Mouse (Mus musculus): ENCODE measurements around the gene Galnt4.

Galnt4 gene

GRCm38 (mm10) chr10:99107964-99108363 is at the start of gene Galnt4:
Gene Galnt4, plus strand, starts transcription at chr10:99108159.
- no peak for DNase-seq (ENCODE audit: low spot score)

DNA sequence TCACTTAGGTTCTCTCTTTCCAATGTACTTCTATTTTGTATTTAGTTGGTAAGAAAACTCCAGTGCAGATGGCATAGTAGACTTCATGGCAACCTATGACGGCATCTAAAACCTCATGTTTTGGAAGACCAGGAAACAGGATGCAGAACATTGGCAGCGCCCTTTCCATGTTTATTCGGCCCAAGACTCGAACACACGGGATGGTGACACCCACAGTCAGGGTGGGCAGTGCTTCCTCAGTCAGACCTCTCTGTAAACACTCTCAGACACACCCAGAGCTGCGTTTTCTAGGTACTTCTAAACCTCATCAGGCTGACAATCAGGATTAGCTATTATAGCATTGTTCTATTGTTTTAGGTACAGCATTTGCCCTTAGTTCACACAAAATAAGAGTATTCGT is 47.4 kb upstream of the Galnt4 start:
- DNase-seq (ENCODE audit: low spot score): no peak

- DNase-seq (ENCODE audit: low spot score): no peak
Observed at GRCm38 (mm10) chr10:99061418-99061817, 46.5 kb upstream of the Galnt4 start.

DNA sequence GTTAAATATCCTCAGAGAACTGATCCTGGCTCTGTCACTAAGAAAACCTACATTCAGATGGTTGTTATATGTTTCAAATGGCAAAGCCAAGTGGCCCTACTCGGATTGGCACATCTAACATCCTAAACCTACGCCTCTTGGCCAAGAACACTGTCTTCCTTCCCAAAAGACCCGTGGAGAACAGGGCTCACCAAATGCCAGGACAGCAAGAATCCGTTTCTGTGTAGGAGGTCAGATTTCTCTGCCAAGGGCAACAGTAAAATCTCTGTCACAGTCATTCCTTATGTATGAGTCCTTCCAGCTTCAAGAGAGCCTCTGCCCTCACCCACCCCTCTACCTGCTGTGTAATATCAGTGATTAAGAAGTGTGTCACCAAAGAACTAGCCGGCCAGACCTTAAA is 45.4 kb upstream of the Galnt4 start:
- no peak for DNase-seq (ENCODE audit: low spot score)

GRCm38 (mm10) chr10:99076113-99076895 is 31.7 kb upstream of the Galnt4 start:
- no peak for DNase-seq (ENCODE audit: low spot score)

- DNase-seq (ENCODE audit: low spot score): no peak
Observed at GRCm38 (mm10) chr10:99078621-99079020, 29.3 kb upstream of the Galnt4 start.

DNA sequence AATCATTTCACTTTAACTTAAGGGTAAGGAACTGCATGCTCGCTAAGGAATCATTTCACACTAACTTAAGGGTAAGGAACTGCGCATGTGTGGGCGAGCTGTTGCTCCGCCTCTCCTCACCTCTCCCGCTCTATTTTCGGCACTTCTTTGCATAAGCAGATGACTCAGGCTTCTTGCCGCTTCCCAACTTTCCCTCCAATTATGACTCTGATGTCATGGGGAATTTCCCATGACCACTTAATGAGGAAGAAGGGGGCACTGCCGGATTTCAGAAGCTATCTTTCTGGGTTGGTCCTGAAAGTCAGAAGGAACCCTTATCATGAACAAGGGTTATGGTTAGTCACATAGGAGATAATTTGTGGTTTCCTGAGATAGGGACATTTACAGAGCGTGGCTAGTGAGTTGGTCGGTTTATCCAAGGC is 26.4 kb upstream of the Galnt4 start:
- DNase-seq (ENCODE audit: low spot score): peak; percentile 64

GRCm38 (mm10) chr10:99083431-99084003 is 24.4 kb upstream of the Galnt4 start:
- no peak for DNase-seq (ENCODE audit: low spot score)

- DNase-seq (ENCODE audit: low spot score): peak; percentile 79
Observed at GRCm38 (mm10) chr10:99084397-99085239, 23.3 kb upstream of the Galnt4 start.

DNA sequence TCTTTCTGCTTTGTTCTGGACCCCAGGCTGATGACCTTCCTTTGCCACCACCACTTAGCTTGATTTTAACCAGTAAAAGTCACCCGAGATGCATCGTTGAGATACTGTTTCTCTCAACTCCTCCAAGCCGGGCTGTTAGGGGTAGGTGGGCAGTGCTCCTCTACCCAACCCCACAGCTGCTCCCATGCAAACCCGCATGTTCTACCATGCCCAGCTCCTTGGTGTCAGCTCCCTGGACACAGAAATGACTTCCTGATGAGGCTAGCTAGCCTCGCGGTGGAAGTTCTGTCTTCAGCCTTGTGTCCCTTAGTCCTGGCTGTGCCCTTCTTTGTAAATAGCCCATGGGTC is 22.7 kb upstream of the Galnt4 start:
- no peak for DNase-seq (ENCODE audit: low spot score)

DNA sequence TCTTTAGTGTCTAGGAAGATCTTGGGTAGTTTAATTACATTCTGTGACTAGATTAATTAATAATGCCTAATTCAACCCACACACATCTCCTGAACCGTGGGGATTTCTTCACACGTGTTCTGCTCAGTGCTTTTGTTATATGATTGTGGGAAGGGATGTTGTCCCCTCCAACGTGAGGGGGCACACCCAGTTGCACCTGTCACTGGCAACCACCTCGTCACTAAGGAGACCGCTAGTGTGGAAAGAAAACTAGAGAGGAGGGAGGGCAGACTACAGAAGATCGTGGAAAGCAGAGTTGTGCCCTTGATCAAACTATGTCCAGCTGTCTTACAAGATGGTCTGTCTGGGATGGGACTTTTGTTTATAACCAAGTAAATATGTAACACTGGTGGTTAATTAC is 21.9 kb upstream of the Galnt4 start:
- no peak for DNase-seq (ENCODE audit: low spot score)

- DNase-seq (ENCODE audit: low spot score): no peak
Observed at GRCm38 (mm10) chr10:99089906-99090305, 18.1 kb upstream of the Galnt4 start.

DNA sequence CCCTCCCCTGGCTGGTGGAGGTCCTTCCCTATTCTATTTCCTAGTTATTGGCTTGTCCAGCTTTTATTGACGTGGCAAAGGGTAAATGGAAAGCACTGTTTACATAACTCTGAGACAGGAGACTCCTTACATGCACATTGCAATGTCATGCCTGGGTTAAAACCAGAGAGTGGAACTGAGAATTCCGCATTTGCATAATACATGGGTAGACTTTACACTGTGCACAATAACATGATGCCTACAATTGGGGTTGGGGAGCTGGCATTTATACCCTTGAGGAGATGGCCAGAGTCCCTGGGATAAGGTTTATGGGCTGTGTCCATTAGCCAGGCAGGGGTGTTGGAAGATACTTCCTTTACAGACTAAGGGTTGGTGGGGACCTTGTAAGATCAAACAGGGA is 14.6 kb upstream of the Galnt4 start:
- DNase-seq (ENCODE audit: low spot score): no peak

- DNase-seq (ENCODE audit: low spot score): no peak
Observed at GRCm38 (mm10) chr10:99095114-99095513, 12.8 kb upstream of the Galnt4 start.

GRCm38 (mm10) chr10:99097374-99097773 is 10.6 kb upstream of the Galnt4 start:
- no peak for DNase-seq (ENCODE audit: low spot score)

- no peak for DNase-seq (ENCODE audit: low spot score)
Observed at GRCm38 (mm10) chr10:99105522-99105921, 2.4 kb upstream of the Galnt4 start.

DNA sequence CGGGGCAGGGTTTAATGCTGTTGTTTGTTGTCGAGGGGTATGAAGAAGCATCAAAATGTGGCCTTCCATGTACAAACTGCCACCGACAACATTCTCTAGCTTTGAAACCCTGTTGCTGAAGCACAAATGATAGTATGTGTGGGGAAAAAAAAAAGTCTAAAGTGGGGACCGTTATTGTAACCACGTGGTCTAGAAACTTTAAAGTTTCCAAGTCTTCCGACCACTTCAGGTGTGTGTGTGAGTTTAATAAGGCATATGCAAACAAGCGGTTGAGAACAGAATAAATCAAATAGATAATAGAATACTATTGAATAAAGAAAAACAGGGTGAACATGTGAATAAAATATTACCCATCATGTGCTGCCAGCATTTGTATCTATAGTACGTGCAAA is 1.7 kb upstream of the Galnt4 start:
- DNase-seq (ENCODE audit: low spot score): no peak

DNA sequence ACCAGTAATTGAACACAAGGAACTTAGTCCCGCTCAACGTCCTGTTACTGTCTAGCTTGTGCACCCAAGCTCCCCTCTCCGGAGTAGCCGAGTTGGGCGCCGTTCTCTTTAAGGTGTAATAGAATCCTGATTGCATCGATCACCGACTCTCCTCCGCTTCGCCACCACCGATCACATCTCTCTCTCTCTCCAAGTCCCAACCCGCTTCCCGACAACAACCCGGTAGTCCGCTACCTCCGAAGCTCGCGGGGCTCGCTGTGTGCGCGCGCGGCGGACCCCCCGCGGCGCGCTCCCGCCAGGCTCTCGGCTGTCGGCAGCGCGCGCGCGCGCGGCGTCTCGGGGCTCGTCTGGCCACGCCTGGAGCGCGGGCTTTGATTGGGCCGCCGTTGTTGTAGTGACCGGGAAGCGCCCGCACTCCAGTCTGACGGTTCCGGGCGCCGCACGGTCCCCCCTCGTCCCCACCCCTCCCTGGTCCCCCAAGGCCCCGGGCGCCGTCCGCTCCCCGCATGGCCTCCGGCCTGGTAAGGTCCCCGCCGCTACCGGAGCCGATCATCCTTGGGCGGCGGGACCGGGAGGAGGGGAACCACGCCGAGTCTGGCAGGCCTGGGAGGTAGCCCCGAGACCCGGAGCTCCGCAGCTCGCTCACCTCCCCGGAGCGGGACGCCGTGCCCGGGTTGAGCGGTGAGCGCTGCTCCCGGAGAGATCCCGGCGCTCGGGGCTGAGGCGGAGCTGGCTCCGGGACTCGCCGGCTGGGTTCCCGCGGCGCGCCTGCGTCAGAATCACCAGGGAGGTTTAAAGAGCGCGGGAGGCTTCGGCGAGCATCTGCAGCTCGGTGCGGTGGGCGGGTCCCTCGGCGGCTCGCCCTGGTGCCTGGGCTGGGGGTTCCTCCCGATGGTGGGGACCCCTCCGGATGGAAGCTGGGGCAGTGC is 992 bp upstream of the Galnt4 start, which contains the start of gene Poc1b:
Poc1b (plus strand) TSS at position 334 of the 929 bp plus-strand sequence.
- peak; percentile 59 for DNase-seq (ENCODE audit: low spot score)

- DNase-seq (ENCODE audit: low spot score): no peak
Observed at GRCm38 (mm10) chr10:99108431-99108982, 548 bp downstream of the Galnt4 start.

DNA sequence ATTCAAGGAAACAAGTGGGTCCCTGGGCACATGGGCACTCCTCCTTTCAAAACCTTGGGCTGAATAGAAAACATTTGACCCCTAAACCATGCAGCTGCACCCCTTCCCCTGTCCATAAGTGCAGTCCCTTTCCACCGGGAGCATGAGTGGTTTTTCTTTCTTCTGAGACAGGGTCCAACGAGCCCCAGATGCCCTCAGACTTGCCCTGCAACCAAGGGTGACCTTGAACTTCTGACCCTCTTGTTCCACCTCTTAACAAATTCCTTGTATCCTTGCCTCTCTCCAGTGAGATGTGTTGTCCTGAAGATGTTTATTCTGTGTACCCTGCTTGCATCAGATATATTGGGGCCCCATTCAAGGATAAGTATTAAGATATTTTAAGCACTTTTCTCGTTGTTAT is 5.6 kb downstream of the Galnt4 start:
- DNase-seq (ENCODE audit: low spot score): no peak

DNA sequence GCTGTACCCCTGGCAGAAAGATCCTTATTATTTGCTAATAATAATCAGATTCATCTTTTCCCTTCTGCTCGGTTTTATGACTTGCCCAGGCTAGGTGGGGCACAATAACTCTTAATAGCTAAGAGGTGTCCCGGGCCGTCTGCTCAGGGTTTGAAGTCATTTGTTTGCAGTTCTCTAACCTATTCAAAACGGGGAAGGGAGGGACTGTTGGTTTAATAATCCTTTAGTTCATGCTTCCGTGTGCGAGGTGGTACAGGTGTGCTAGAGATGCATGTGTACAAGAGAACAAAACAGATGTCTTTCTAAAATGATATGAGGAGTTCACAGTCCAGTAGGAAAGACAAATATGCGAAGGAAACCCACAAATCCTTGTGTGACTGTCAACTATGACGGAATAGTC is 6.3 kb downstream of the Galnt4 start:
- no peak for DNase-seq (ENCODE audit: low spot score)
